Mouse (Mus musculus): ENCODE results near the gene Mindy4b-ps. TPM values are rescaled to one million over a fixed set of nuclear protein-coding genes. Genes with fewer than 3 reads are reported as not detected.

The Mindy4b-ps gene
- 0.07 and 0.19 TPM in 2 replicates for polyA plus RNA-seq (2012; rRNA removed)

DNA sequence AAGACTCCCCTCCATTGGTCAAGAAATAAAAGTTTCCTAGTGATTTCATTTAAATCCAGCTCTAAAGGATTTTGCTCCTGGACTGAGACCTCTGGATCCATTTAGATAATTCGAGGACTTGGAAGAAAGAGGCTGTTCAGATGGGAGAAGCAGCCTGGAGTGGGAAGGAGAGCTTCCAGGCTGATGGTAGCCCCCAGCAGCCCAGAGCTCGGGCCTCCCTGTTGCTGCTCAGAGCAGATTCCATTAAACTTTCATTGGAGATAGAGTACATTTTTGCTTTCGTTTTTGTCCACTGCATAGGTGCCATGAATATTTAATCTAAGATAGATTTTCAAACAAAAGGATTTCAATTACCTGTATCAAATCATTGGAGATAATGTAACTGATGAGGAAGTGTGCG is at the start of gene Mindy4b-ps:
TSS of gene Mindy4b-ps (minus strand) at position 101 of the 400 bp plus-strand sequence.

Other genes with a start within 250 kb of the Mindy4b-ps start
- gene Selenot, start 245.7 kb downstream of the Mindy4b-ps start, polyA plus RNA-seq (2012; rRNA removed), result 52.3 and 53.8 TPM in 2 replicates
- gene Erich6, start 185.1 kb downstream of the Mindy4b-ps start, polyA plus RNA-seq (2012; rRNA removed), result 0.34 and 0.35 TPM in 2 replicates
- gene Siah2, start 129.9 kb downstream of the Mindy4b-ps start, polyA plus RNA-seq (2012; rRNA removed), result 11.2 and 12.2 TPM in 2 replicates
- 0.47 and 0.69 TPM in 2 replicates for gene Clrn1, start 63.0 kb upstream of the Mindy4b-ps start, polyA plus RNA-seq (2012; rRNA removed)
- gene Med12l, start 183.5 kb upstream of the Mindy4b-ps start, polyA plus RNA-seq (2012; rRNA removed), result 9.1 and 9.3 TPM in 2 replicates

All from central nervous system, embryonic 14 days (tissue).